10 mouse cellular contexts compared by ENCODE assay signal in the genomic region with DNA sequence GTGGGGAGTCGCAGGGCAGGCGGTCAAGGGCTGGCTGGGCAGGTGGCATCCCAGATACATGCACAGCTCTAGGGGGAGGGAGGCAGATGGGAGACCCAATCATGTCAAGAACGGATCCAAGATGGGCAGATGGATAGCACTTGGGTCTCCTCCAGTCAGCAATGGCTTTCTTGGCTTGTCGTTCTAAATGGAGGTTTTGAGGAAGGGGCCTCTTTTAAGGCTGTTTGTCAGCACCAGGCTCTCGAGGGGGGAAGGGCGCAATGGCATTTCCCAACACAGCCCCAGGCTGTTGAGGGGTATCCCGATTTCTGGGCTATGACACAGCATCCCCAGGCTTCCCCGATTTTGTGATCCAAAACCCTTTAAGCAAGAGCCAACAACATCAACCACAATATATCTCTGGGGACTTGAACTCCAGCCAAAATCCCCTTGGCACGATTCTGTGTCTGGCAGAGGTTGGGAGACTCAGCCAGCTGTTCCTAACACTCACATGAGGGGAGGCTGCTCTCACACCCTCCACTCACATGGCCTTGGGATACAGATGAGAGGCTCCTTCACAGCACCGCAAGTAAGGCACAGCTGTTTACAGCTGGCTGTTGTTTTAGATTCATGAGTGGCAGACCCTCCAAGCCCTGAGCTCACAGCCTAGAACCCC. TPM values are rescaled to one million over a fixed set of nuclear protein-coding genes. Genes with fewer than 3 reads are reported as not detected.
DNase-seq lines count a peak whose midpoint lies in the region; ATAC-seq and TF ChIP-seq lines count a peak whose summit lies in the region.
"Had no signal": no experiment of that assay in that cellular context is flagged by ENCODE, and none has a peak within 500 bp of the region (broad histone marks: within the 10 kb centered on the region; RNA-seq: fewer than 3 reads in every experiment).

No protein-coding gene starts in this region.

- no peak for TF ChIP-seq POLR2A in ES-Bruce4 (IDR thresholded peaks at IDR 0.05; ENCODE audit: insufficient read depth, low read length)

- no peak overlapping the region for H3K4me3 ChIP-seq in hindbrain, embryonic 13.5 days
- H3K4me3 ChIP-seq in hindbrain, embryonic 11.5 days (ENCODE audit: low read depth, low read length): no peak overlapping the region
- 0 out of 2 replicates have a peak overlapping the region, but pooled peaks have one; percentile 15 for H3K4me3 ChIP-seq in ES-Bruce4 (ENCODE audit: low read depth, low read length)
- H3K4me3 ChIP-seq in embryonic facial prominence, embryonic 14.5 days (ENCODE audit: low read depth, low read length): no peak overlapping the region
- H3K4me3 ChIP-seq: midbrain, embryonic 12.5 days had no signal

- no peak overlapping the region for H3K4me2 ChIP-seq in hindbrain, embryonic 13.5 days
- H3K4me2 ChIP-seq in hindbrain, embryonic 11.5 days (replicated peaks; ENCODE audit: low read depth, low read length): no peak overlapping the region
- no peak overlapping the region for H3K4me2 ChIP-seq in embryonic facial prominence, embryonic 14.5 days (ENCODE audit: low read depth, low read length)
- H3K4me2 ChIP-seq: midbrain, embryonic 12.5 days had no signal

- H3K36me3 ChIP-seq in hindbrain, embryonic 13.5 days: peaks cover 47% of the 10 kb centered on the region
- H3K36me3 ChIP-seq in hindbrain, embryonic 11.5 days (ENCODE audit: control insufficient read depth, insufficient read depth, low read length): peaks cover 9% of the 10 kb centered on the region; the same call in 1 of the 2 replicates
- no peaks in the 10 kb centered on the region for H3K36me3 ChIP-seq in ES-Bruce4 (ENCODE audit: control insufficient read depth, insufficient read depth, low read length, poor library complexity, severe bottlenecking)
- peaks cover 21% of the 10 kb centered on the region for H3K36me3 ChIP-seq in embryonic facial prominence, embryonic 14.5 days (ENCODE audit: control insufficient read depth, insufficient read depth, low read length)
- H3K36me3 ChIP-seq: G1E had no signal

- TF ChIP-seq EP300 in ES-Bruce4 (IDR thresholded peaks at IDR 0.05; ENCODE audit: insufficient read depth, low read depth, low read length): no peak

- no peak for DNase-seq in hindbrain, embryonic 11.5 days (ENCODE audit: low spot score)
- DNase-seq in embryonic facial prominence, embryonic 14.5 days (ENCODE audit: low spot score): peak; percentile 84
- peak; percentile 87 for DNase-seq in heart, postnatal 4 days
- peak; percentile 73 for DNase-seq in skeletal muscle tissue, adult 2 months (ENCODE audit: low read depth, low spot score)
- DNase-seq in T-cell, adult 2 months (ENCODE audit: low spot score): no peak
- DNase-seq in adrenal gland, postnatal 36 days: no peak

- 73% methylated on average over 10 of the region's 10 CpGs for WGBS in hindbrain, embryonic 13.5 days
- WGBS in hindbrain, embryonic 11.5 days: 83% methylated on average over 10 of the region's 10 CpGs
- 47% methylated on average over 10 of the region's 10 CpGs for WGBS in embryonic facial prominence, embryonic 14.5 days

- no peaks in the 10 kb centered on the region for H3K9me3 ChIP-seq in hindbrain, embryonic 13.5 days
- H3K9me3 ChIP-seq in hindbrain, embryonic 11.5 days (ENCODE audit: control insufficient read depth, low read length): no peaks in the 10 kb centered on the region
- H3K9me3 ChIP-seq in ES-Bruce4 (replicated peaks; ENCODE audit: control insufficient read depth, insufficient read depth, low read length, poor library complexity, severe bottlenecking): no peaks in the 10 kb centered on the region
- no peaks in the 10 kb centered on the region for H3K9me3 ChIP-seq in embryonic facial prominence, embryonic 14.5 days (ENCODE audit: control insufficient read depth, low read length)
- H3K9me3 ChIP-seq: midbrain, embryonic 12.5 days had no signal

- ATAC-seq in hindbrain, embryonic 13.5 days (ENCODE audit: low FRiP score): no peak
- ATAC-seq in hindbrain, embryonic 11.5 days (ENCODE audit: low FRiP score): no peak
- ATAC-seq in embryonic facial prominence, embryonic 14.5 days (ENCODE audit: low read depth): peak; percentile 64

- no peaks in the 10 kb centered on the region for H3K27me3 ChIP-seq in hindbrain, embryonic 13.5 days
- H3K27me3 ChIP-seq in hindbrain, embryonic 11.5 days (ENCODE audit: control insufficient read depth, insufficient read depth, low read length): no peaks in the 10 kb centered on the region
- no peaks in the 10 kb centered on the region for H3K27me3 ChIP-seq in ES-Bruce4 (ENCODE audit: control insufficient read depth, insufficient read depth, low read length, poor library complexity, severe bottlenecking)
- no peaks in the 10 kb centered on the region for H3K27me3 ChIP-seq in embryonic facial prominence, embryonic 14.5 days (replicated peaks; ENCODE audit: control insufficient read depth, insufficient read depth, low read length)

- no peak overlapping the region for H3K9ac ChIP-seq in hindbrain, embryonic 13.5 days
- no peak overlapping the region for H3K9ac ChIP-seq in hindbrain, embryonic 11.5 days (ENCODE audit: low read depth, low read length)
- H3K9ac ChIP-seq in ES-Bruce4 (ENCODE audit: low read depth, poor library complexity, severe bottlenecking): 0 out of 2 replicates have a peak overlapping the region, but pooled peaks have one; percentile 10
- no peak overlapping the region for H3K9ac ChIP-seq in embryonic facial prominence, embryonic 14.5 days (ENCODE audit: low read depth, low read length)
- H3K9ac ChIP-seq: midbrain, embryonic 12.5 days had no signal

- H3K27ac ChIP-seq in hindbrain, embryonic 13.5 days: peak overlapping the region; percentile 65
- H3K27ac ChIP-seq in hindbrain, embryonic 11.5 days (ENCODE audit: low read depth, low read length): no peak overlapping the region
- no peak overlapping the region for H3K27ac ChIP-seq in ES-Bruce4 (ENCODE audit: insufficient read depth, low read length)
- peak overlapping the region; percentile 35 for H3K27ac ChIP-seq in embryonic facial prominence, embryonic 14.5 days (replicated peaks; ENCODE audit: low read depth, low read length)
- H3K27ac ChIP-seq: midbrain, embryonic 12.5 days had no signal

- H3K4me1 ChIP-seq in hindbrain, embryonic 13.5 days (replicated peaks): peaks cover 53% of the 10 kb centered on the region
- no peaks in the 10 kb centered on the region for H3K4me1 ChIP-seq in hindbrain, embryonic 11.5 days (replicated peaks; ENCODE audit: control insufficient read depth, insufficient read depth, low read length)
- peaks cover 5% of the 10 kb centered on the region for H3K4me1 ChIP-seq in ES-Bruce4 (ENCODE audit: control insufficient read depth, insufficient read depth, low read length)
- peaks cover 37% of the 10 kb centered on the region for H3K4me1 ChIP-seq in embryonic facial prominence, embryonic 14.5 days (ENCODE audit: control insufficient read depth, insufficient read depth, low read length)

- no peak for TF ChIP-seq CTCF in ES-Bruce4 (IDR thresholded peaks at IDR 0.05; ENCODE audit: low read depth, low read length)

RNA-seq across cellular contexts. Expression of a gene that starts 18.8 kb away (rescaled TPM):
- 57.4 and 61.1 TPM in 2 replicates for polyA plus RNA-seq in hindbrain, embryonic 13.5 days (2015; fragmentation: Nextera tagmentation; extraction: Ambion mirVana)
- polyA plus RNA-seq in hindbrain, embryonic 11.5 days (2014; fragmentation: Nextera tagmentation; extraction: Ambion mirVana): 16.9 and 20.7 TPM in 2 replicates
- 15.8 and 15.9 TPM in 2 replicates for polyA plus RNA-seq in ES-Bruce4 (2011; ENCODE audit: insufficient read depth, insufficient read length, low read depth, missing spikeins)
- polyA plus RNA-seq in embryonic facial prominence, embryonic 14.5 days (2014; fragmentation: Nextera tagmentation; extraction: Ambion mirVana): 11.7 and 13.2 TPM in 2 replicates
- 10 to 100 TPM; 60.5 to 63.4 TPM for total RNA-seq in heart, postnatal 4 days (2021)
- 10 to 100 TPM; 14.3 to 15.9 TPM for total RNA-seq in adrenal gland, postnatal 36 days (2021)
- polyA plus RNA-seq: G1E had no signal

RNA-seq across cellular contexts. Expression of a gene that starts 18.9 kb away (rescaled TPM):
- polyA plus RNA-seq in hindbrain, embryonic 13.5 days (2015; fragmentation: Nextera tagmentation; extraction: Ambion mirVana): 14.6 and 18.0 TPM in 2 replicates
- polyA plus RNA-seq in hindbrain, embryonic 11.5 days (2014; fragmentation: Nextera tagmentation; extraction: Ambion mirVana): 16.5 and 19.3 TPM in 2 replicates
- 4.1 and 8.1 TPM in 2 replicates for polyA plus RNA-seq in ES-Bruce4 (2011; ENCODE audit: insufficient read depth, insufficient read length, low read depth, missing spikeins)
- polyA plus RNA-seq in embryonic facial prominence, embryonic 14.5 days (2014; fragmentation: Nextera tagmentation; extraction: Ambion mirVana): 3.2 and 7.6 TPM in 2 replicates
- total RNA-seq in heart, postnatal 4 days (2021): 1 to 10 TPM in 1 of 2 experiments, under 1 TPM in 1; 0.27 to 1.4 TPM
- under 1 TPM; 0.40 to 0.66 TPM for total RNA-seq in adrenal gland, postnatal 36 days (2021)
- polyA plus RNA-seq: G1E had no signal

RNA-seq across cellular contexts. Expression of a gene that starts 58.2 kb away (rescaled TPM):
- polyA plus RNA-seq in hindbrain, embryonic 13.5 days (2015; fragmentation: Nextera tagmentation; extraction: Ambion mirVana): 59.6 and 62.3 TPM in 2 replicates
- 12.6 and 15.3 TPM in 2 replicates for polyA plus RNA-seq in hindbrain, embryonic 11.5 days (2014; fragmentation: Nextera tagmentation; extraction: Ambion mirVana)
- 42.3 and 50.4 TPM in 2 replicates for polyA plus RNA-seq in ES-Bruce4 (2011; ENCODE audit: insufficient read depth, insufficient read length, low read depth, missing spikeins)
- polyA plus RNA-seq in embryonic facial prominence, embryonic 14.5 days (2014; fragmentation: Nextera tagmentation; extraction: Ambion mirVana): 82.0 and 89.4 TPM in 2 replicates
- 10 to 100 TPM; 52.1 to 53.2 TPM for total RNA-seq in heart, postnatal 4 days (2021)
- total RNA-seq in adrenal gland, postnatal 36 days (2021): 100 to 1,000 TPM in 1 of 2 experiments, 10 to 100 TPM in 1; 95.1 to 103 TPM

Comparison
In these comparisons a context has a peak if more than half of its experiments do, and no peak if none do; other contexts are left out.
1. H3K27ac ChIP-seq: peak in hindbrain, embryonic 13.5 days (single experiment) and embryonic facial prominence, embryonic 14.5 days (single experiment); none in hindbrain, embryonic 11.5 days (single experiment) and ES-Bruce4 (single experiment).
2. DNase-seq: peak in embryonic facial prominence, embryonic 14.5 days (single experiment), heart, postnatal 4 days (single experiment) and skeletal muscle tissue, adult 2 months (single experiment); none in hindbrain, embryonic 11.5 days (single experiment), T-cell, adult 2 months (single experiment) and adrenal gland, postnatal 36 days (0 of 2).